Mouse (Mus musculus) G1E (cell line): Measurements from ENCODE around the gene Ncapd2. TPM values are rescaled to one million over a fixed set of nuclear protein-coding genes. Genes with fewer than 3 reads are reported as not detected.

Experiments
- ATAC-seq: 2 replicates; pipeline ENCODE4 v1.8.0; 2016; ENCODE audit warnings: mild to moderate bottlenecking; ENCODE audit not compliant: insufficient number of reproducible peaks, poor library complexity, low FRiP score, severe bottlenecking; ENCODE audit errors: extremely low read depth
- DNase-seq: peaks from one replicate; pipeline ENCODE4 v3.0.0; 2012; ENCODE audit warnings: low spot score
- H3K27me3 ChIP-seq: 2 replicates; pipeline ENCODE4 v1.6.1; 2012; ENCODE audit warnings: mild to moderate bottlenecking, low read length, inconsistent platforms; ENCODE audit not compliant: insufficient read depth
- H3K36me3 ChIP-seq: replicated peaks from 2 replicates; pipeline ENCODE3; 2012; ENCODE audit warnings: mild to moderate bottlenecking, inconsistent platforms
- H3K4me1 ChIP-seq: 2 replicates; pipeline ENCODE4 v1.6.1; 2012; ENCODE audit warnings: low read depth, low read length, inconsistent platforms, mixed read lengths; ENCODE audit not compliant: insufficient read depth
- H3K4me3 ChIP-seq: 2 replicates; pipeline ENCODE4 v1.5.1; 2012; ENCODE audit warnings: low read depth, mild to moderate bottlenecking, inconsistent platforms, low read length, moderate library complexity, mixed read lengths
- H3K9me3 ChIP-seq: replicated peaks from 2 replicates; pipeline ENCODE4 v1.6.1; 2012; ENCODE audit warnings: inconsistent platforms
- CTCF ChIP-seq: IDR thresholded peaks from 2 replicates; pipeline ENCODE4 v1.5.1; 2012; ENCODE audit warnings: low read depth, low read length, inconsistent platforms, mixed read lengths
- GATA1 ChIP-seq: IDR thresholded peaks from 2 replicates; pipeline ENCODE4 v1.6.1; 2012; ENCODE audit warnings: borderline replicate concordance, low read length, inconsistent platforms, mixed read lengths
- GATA2 ChIP-seq: IDR thresholded peaks from 2 replicates; pipeline ENCODE4 v1.6.1; 2012; ENCODE audit warnings: low read depth, low read length, inconsistent platforms, borderline replicate concordance
- POLR2AphosphoS5 ChIP-seq: IDR thresholded peaks from 2 replicates; pipeline ENCODE4 v1.6.1; 2012; ENCODE audit warnings: low read depth, low read length, inconsistent platforms; ENCODE audit not compliant: insufficient replicate concordance
- TAL1 ChIP-seq: conservative IDR thresholded peaks from 2 replicates; pipeline ENCODE4 v1.6.1; 2012; ENCODE audit warnings: low read depth, low read length, inconsistent platforms, mixed read lengths
- polyA plus RNA-seq: library from polyadenylated mRNA; stranded (reverse); fragments of >175 nt; gene quantifications from 2 replicates; pipeline ENCODE4 v1.2.3, GENCODE M21; 2012
- total RNA-seq, 2 experiments: library from RNA; stranded (forward) in 1 of 2; stranded (reverse) in 1 of 2; fragments of 200-1000 nt in 1 of 2; fragments of >200 nt in 1 of 2; fragmentation: Nextera tagmentation in 1 of 2; gene quantifications; 2 replicates each; pipeline ENCODE4 v1.2.3; 2014 to 2017

Ncapd2 gene
- total and polyA plus RNA-seq, 3 experiments, result 243 to 557 (median 269) TPM

DNA sequence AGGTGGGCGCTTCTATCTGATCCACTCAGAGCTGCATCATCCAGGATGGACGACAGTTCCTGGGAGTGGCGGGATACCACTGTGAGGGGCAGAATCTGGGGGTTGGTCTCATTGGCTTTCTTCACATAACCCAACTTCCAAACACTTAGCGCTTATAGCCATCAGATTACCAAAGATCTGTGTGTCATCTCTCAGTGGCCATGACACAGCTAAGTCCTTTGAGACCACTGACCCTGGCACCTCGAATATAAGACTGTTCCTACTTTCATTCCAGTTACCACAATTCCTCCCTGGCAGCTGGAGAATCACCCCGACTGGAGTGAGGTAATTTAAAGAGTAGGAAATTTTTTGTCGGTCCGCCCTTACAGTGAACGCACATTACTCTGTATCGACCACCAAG is 5.3 kb downstream of the Ncapd2 start:
- peaks cover 17% of the 10 kb centered on the region for H3K4me1 ChIP-seq
- no peak overlapping the region for H3K4me3 ChIP-seq
- no peak for DNase-seq
- ATAC-seq, result no peak
- no peak for TF ChIP-seq CTCF
- TF ChIP-seq TAL1, result no peak
- no peak for TF ChIP-seq POLR2AphosphoS5
- no peak for TF ChIP-seq GATA2
- TF ChIP-seq GATA1, result no peak
- no peaks in the 10 kb centered on the region for H3K27me3 ChIP-seq
- H3K9me3 ChIP-seq, result no peaks in the 10 kb centered on the region
- peaks cover 85% of the 10 kb centered on the region for H3K36me3 ChIP-seq

DNA sequence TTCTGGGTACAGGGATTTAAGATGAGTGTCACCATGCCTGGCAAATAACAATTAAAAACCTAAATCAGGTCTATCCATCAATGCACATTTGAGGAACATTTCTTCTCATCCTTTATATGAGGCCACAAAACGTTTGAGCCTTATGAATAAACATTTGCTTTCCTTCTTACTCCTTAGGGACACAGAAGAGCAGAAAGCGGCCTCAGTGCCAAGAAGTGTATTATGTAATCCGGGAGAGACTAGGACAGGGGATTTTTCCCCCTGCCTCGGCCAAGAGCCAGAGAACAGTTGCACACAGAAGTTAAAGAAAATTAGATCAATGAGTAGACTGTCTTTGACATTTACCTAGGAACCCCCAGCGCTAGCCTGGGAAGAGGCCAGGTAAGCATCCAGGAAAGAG is 9.4 kb downstream of the Ncapd2 start:
- DNase-seq, result no peak
- Histone ChIP-seq H3K36me3 (peaks cover 96% of the 10 kb centered on the region), H3K4me1 (peaks cover 2% of the 10 kb centered on the region; the same call in 1 of the 2 replicates), H3K27me3 (no peaks in the 10 kb centered on the region), H3K9me3 (no peaks in the 10 kb centered on the region), H3K4me3 (no peak overlapping the region)
- no peak for TF ChIP-seq GATA1
- TF ChIP-seq GATA2, result no peak
- no peak for TF ChIP-seq CTCF
- no peak for TF ChIP-seq POLR2AphosphoS5
- ATAC-seq, result no peak

DNA sequence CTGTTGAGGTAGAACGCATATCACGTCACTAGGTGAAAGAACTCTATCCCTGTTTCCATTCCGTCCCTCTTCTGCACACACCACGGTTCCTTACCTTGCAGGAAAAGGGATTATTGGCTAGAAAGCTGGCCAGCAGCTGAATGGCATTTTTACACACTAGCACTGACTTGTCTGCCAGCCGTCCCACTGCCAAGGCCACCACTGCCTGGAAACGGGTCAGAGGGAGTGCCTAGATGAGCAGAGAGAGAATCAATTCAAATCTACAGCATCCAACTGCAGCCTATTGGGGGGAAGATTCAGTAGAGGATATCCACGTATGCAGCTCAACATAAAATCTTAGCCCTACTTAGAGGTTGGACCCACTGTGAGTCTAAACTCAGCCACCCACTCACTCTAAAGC is 11.9 kb downstream of the Ncapd2 start:
- TF ChIP-seq GATA1 (no peak), GATA2 (no peak)
- no peak for ATAC-seq
- Histone ChIP-seq H3K27me3 (no peaks in the 10 kb centered on the region), H3K9me3 (no peaks in the 10 kb centered on the region), H3K36me3 (peaks cover 96% of the 10 kb centered on the region), H3K4me3 (no peak overlapping the region), H3K4me1 (no peaks in the 10 kb centered on the region)
- no peak for DNase-seq

DNA sequence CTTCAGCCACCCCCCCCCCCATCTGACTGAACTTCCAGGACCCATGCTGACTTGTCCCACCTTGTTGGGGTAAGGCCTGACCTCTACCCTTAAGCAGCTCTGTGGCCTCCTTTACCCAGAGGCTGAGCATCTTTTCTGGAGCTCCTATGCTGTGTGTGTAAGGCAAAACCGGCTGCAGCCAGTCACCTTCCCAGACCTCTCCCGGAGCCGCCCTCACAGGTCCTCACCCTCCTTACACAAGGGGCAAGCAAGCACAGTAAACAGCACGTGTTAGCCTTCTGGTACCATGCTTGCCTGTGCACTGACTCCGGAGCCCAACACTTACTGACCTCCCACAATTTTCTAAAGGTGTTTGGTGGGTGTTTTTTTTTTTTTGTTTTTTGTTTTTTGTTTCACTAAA is 16.0 kb downstream of the Ncapd2 start:
- no peak for ATAC-seq
- no peak for TF ChIP-seq GATA1
- no peak for TF ChIP-seq POLR2AphosphoS5
- no peak for TF ChIP-seq GATA2
- no peak for TF ChIP-seq CTCF
- TF ChIP-seq TAL1, result no peak
- H3K4me3 ChIP-seq, result no peak overlapping the region
- no peaks in the 10 kb centered on the region for H3K27me3 ChIP-seq
- no peak for DNase-seq
- peaks cover 12% of the 10 kb centered on the region for H3K4me1 ChIP-seq
- H3K36me3 ChIP-seq, result peaks cover 97% of the 10 kb centered on the region
- no peaks in the 10 kb centered on the region for H3K9me3 ChIP-seq

DNA sequence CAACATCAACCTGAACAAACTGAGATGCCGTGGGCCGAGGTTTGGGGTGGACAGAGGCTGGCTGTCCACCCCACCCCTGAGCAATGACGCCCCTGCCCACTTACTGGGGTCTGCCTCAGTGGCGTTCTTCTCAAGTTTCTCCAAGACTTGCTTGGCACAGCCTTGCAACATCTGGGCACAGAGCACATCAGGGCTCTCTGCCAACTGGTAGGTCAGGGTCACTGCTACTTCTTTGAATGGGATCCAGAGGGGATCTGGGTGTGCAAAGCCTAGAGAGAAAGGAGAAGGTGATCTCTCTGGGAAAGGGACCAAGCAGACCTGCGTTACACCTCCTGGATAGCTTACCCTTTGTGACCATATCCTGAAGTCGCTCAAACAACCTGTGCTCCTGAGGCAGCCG is 18.2 kb downstream of the Ncapd2 start:
- H3K4me3 ChIP-seq, result no peak overlapping the region
- no peak for DNase-seq
- TF ChIP-seq GATA2 (no peak), TAL1 (no peak), CTCF (no peak), GATA1 (no peak), POLR2AphosphoS5 (no peak)
- H3K36me3 ChIP-seq, result peaks cover 100% of the 10 kb centered on the region
- no peak for ATAC-seq
- H3K4me1 ChIP-seq, result peaks cover 31% of the 10 kb centered on the region
- H3K27me3 ChIP-seq, result no peaks in the 10 kb centered on the region
- H3K9me3 ChIP-seq, result no peaks in the 10 kb centered on the region

DNA sequence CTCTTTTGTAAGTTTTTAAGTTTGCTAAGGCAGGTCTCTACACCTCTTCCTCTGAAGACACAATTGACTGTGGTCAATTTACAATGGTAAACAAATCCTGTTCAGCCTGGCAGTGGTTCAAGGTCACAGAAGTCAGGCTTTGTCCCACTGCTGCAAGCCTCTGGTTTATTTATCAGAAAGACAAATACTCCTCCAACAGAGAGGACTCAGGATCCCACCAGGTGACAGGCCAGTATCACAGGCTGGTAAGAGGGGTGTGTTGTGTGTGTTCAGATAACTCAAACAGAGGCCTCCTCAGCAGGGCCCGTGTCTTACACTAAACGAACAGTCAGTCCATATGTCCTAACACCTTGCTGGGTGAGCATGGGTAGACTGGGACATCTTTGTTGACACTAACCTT is 19.0 kb downstream of the Ncapd2 start:
- no peaks in the 10 kb centered on the region for H3K27me3 ChIP-seq
- no peak for ATAC-seq
- H3K36me3 ChIP-seq, result peaks cover 100% of the 10 kb centered on the region
- no peaks in the 10 kb centered on the region for H3K9me3 ChIP-seq
- peaks cover 39% of the 10 kb centered on the region for H3K4me1 ChIP-seq
- no peak overlapping the region for H3K4me3 ChIP-seq
- no peak for DNase-seq
- no peak for TF ChIP-seq POLR2AphosphoS5
- TF ChIP-seq CTCF, result no peak
- no peak for TF ChIP-seq GATA2
- TF ChIP-seq TAL1, result no peak
- no peak for TF ChIP-seq GATA1

DNA sequence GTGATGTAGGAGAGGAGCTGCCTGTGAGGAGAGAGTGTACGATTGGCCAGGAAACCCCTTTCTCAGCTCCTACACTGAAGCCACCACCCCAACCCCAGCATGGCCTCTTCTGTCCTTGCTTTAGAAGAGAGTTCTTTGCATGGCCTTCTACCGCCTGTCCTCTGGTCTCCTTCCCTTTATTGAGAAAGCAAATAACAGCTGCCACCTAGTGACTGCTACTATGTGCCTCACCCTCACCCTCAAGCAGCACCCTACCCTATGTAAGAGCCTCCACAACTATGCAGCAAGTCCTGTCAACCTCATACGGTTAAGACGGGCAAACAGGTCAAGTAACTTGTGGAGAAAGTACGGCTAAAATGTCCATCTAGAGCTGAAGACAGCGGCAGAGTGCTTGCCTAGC is 21.3 kb downstream of the Ncapd2 start:
- H3K4me1 ChIP-seq, result peaks cover 52% of the 10 kb centered on the region
- DNase-seq (no peak), ATAC-seq (no peak)
- TF ChIP-seq TAL1, result no peak
- no peak for TF ChIP-seq GATA1
- no peak for TF ChIP-seq POLR2AphosphoS5
- no peak for TF ChIP-seq GATA2
- H3K9me3 ChIP-seq, result no peaks in the 10 kb centered on the region
- H3K27me3 ChIP-seq, result no peaks in the 10 kb centered on the region
- H3K36me3 ChIP-seq, result peaks cover 87% of the 10 kb centered on the region
- no peak overlapping the region for H3K4me3 ChIP-seq
